Mouse (Mus musculus): ENCODE measurements at regions not wholly inside any gene's neighbourhood (a gene's known extent, or its start where the extent isn't known, plus 50 kb on each side); places are given as distances from the start of the nearest gene placed in this dataset.

- 72% methylated on average over 5 of the region's 5 CpGs for WGBS
- DNase-seq: no peak
- Histone ChIP-seq H3K4me3 (replicated peaks; ENCODE audit: extremely low read depth, low read depth, low read length) (no peak overlapping the region), H3K4me1 (ENCODE audit: control insufficient read depth, insufficient read depth, low read length) (no peaks in the 10 kb centered on the region)
- no peak for TF ChIP-seq CTCF (IDR thresholded peaks at IDR 0.05; ENCODE audit: insufficient read depth, low read length)
- no peak for TF ChIP-seq POLR2A (IDR thresholded peaks at IDR 0.05; ENCODE audit: borderline replicate concordance, extremely low read depth, low read depth, low read length)
These were observed 712.7 kb upstream of the Cdh18 start for GRCm38 (mm10) chr15:21836110-21836509.

- H3K4me1 ChIP-seq (ENCODE audit: control insufficient read depth, insufficient read depth, low read length): no peaks in the 10 kb centered on the region
- TF ChIP-seq POLR2A (IDR thresholded peaks at IDR 0.05; ENCODE audit: borderline replicate concordance, extremely low read depth, low read depth, low read length) (no peak), CTCF (IDR thresholded peaks at IDR 0.05; ENCODE audit: insufficient read depth, low read length) (no peak)
- 82% methylated on average over 7 of the region's 7 CpGs for WGBS
- no peak for DNase-seq
- no peak overlapping the region for H3K4me3 ChIP-seq (replicated peaks; ENCODE audit: extremely low read depth, low read depth, low read length)
These were observed 690.3 kb upstream of the Cdh18 start for GRCm38 (mm10) chr15:21858540-21858939.

GRCm38 (mm10) chr15:21885181-21885580, 663.6 kb upstream of the Cdh18 start:
- no peaks in the 10 kb centered on the region for H3K4me1 ChIP-seq (ENCODE audit: control insufficient read depth, insufficient read depth, low read length)
- no peak for DNase-seq
- WGBS: 20% methylated on average over 2 of the region's 2 CpGs

More at GRCm38 (mm10) chr15:21885181-21885580, 663.6 kb upstream of the Cdh18 start:
- TF ChIP-seq CTCF (IDR thresholded peaks at IDR 0.05; ENCODE audit: insufficient read depth, low read length) (peak; percentile 5; the same call in 1 of the 2 replicates), POLR2A (IDR thresholded peaks at IDR 0.05; ENCODE audit: borderline replicate concordance, extremely low read depth, low read depth, low read length) (no peak)
- H3K4me3 ChIP-seq (replicated peaks; ENCODE audit: extremely low read depth, low read depth, low read length): no peak overlapping the region
